Mouse (Mus musculus) spleen, embryonic (tissue): ENCODE measurements around the gene Cd300a.

ENCODE experiments used
- CTCF ChIA-PET: fragments of 350-600 bp; sonication (Branson Sonifier 250); formaldehyde crosslinking; loops from one replicate; lab custom pipeline; 2022; lab: Charles Lee

The Cd300a gene

DNA sequence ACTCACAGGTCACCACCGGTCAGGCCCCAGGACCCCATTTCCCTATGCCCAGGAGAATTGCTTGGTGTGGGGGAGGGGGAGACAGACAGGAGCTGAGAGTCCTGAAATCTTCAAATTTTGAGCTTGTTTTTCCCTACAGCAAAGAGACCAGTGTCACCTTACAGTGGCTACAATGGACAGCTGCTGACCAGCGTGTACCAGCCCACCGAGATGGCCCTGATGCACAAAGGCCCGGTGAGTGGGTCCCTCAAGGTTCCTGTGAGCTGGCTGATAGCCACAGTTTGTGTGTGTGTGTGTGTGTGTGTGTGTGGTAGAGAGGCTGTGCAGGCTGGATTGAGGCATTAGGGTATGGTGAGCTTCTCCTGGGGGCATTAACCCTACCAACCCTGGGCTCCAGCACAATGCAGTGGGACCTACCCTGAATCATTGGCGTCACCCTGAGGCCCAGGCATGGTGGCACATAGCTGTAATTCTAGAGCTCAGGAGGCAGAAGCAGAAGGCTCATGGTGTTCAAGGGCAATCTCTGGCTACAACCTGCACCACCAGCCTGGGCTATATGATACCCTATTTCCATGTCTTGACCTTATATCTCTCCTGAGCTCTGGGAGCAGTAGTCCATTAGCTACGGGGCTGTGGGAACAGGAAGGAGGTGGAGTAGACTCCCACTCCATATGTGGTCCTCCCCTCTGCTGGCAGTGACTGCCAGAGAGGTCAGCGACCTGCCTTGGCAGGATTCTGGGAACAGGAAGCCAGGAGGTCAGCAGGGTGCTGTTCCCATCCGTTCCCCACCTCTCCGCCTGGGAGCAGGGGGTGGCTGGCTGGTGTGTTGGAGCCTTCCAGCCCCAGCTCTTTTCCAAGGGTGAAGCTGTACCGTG, 23.1 kb upstream of the Cd300a start:
- CTCF ChIA-PET = interaction anchor here (1.2 kb wide), 1 partner anchor 16 kb away, joined by 3 read pairs; no protein-coding TSS in a partner anchor

DNA sequence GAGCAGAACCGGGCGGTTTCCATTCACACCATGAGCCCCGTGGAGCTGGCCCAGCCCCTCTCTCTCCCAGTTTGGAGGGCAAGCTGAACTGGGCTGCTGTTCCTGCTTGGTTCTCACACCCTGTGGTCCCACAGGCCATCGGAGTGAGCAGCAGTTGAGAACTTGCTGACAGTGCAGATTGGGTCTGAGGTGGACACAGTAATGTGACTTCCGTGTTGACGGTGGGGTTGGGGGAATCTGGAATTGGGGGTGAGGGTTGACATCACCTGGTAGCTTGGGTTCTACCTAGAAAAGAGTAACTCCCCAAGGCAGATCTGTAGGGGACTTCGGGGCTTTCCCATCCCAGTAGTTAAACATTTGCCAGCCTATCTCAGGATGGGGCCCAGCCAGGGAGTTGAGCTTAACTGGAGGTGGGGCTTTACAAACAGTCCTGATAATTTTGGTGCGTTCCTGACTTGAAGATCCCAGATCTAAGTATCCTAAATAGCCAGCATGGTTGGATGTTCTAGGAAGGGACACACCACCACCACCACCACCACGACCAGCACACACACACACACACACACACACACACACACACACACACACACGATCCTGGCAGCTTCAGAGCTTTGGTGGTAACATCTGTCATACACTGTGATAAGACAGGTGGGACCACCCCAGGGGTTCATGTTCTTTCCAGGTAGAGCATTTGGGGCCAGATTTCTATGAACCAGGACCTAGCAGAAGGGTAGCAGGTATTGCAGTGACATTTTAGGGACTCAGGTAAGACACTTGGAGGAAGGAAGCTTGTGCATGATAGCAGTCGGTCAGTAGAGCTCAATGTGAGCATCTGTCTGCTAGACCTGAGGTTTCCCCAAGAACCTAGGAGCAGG, 22.2 kb upstream of the Cd300a start:
- CTCF ChIA-PET = interaction anchor here (1.2 kb wide), 1 partner anchor 15 kb away, joined by 3 read pairs; no protein-coding TSS in a partner anchor

DNA sequence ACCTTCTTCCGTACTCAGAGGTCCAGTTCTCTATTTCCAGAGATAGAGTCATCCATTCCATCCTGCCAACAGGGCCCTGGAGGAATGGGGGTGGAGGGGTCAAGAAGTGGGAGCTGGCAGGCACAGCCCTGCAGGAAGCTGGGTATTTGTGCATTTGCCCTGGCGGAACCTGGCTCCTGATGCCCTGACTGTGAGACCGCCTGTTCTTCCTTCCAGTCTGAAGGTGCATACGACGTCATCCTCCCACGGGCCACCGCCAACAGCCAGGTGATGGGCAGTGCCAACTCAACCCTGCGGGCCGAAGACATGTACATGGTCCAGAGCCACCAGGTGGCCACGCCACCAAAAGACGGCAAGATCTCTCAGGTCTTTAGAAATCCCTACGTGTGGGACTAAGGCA, 21.6 kb upstream of the Cd300a start:
- CTCF ChIA-PET = no interaction called here

DNA sequence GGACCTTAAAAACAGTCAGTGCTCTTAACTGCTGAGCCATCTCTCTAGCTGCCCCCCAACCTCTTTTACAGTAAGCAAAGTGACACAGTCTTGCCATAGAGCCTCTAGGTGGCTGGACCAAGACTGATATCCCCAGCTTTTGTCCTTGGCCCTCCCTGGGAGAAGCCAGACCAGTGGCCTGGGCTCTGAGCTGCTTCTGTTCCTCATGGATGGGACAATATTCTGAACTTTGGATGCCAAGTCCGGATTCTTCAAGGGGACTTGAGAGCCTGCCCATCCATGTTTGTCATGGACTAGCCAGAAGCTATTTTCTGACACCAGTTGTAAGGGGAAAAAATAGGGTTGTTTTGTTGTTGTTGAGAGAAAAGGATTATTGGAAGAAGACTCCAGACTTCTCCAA, 20.1 kb upstream of the Cd300a start:
- CTCF ChIA-PET = no interaction called here

DNA sequence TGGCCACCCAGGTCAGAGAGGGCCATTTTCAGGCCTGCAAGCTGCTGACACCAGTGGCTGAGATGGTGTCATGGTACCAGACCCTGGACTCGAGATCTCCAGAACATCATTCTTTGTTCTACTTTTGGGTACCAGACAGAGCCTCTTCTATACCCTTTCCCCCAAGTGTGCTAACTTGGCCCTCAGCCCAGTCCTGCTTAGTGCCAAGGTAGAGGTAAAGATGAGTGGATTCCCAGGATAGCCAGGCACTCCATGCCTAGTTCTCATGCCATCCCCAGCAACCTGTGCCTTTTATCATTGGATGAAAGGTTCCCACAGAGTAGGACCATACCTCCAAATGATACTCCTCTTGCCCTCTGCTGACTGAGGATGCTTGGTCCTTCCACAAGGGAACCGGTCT, 18.3 kb upstream of the Cd300a start:
- CTCF ChIA-PET = interaction anchor here (0.6 kb wide), 1 partner anchor 693 kb away, joined by 3 read pairs; the partner anchor contains the start of gene Nup85

DNA sequence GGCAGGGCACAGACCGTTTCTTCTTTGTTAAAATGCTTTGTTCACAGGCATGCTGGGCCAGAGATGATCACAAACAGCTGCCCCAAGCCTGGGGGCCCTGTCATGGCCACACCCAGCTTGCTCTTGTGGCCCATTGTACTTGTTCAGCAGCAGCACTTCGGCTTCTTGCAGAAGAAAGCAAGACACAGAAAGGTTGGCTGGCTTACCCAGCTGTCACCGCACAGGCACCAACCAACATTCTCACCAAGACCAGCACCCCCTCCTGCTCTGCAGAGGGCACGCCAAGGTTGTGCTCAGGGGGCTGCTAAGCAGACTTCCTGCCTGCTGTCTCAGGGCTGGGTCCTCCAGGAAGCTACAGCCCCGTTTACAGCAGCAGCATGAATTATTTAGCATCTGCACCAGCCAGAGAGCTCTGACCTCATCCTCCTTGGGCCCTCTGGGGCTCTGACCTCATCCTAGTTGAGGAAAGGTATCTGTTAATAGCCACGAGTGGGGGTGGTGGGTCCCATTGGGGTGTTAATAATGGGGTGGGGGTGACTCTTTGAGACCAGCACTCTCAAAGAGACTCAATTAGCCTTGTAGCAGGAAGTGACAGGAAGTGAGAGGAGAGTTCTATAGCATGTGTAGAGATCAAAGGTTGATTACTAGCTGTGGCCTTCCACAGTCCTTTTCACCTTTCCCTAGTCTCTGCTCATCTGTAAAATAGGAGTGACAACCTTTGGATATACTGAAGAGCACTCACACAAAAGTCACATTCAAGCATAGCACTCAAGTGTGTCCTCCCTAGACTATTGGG, 16.6 kb upstream of the Cd300a start:
- CTCF ChIA-PET = interaction anchor here (0.9 kb wide), 1 partner anchor 15 kb away, joined by 3 read pairs; no protein-coding TSS in a partner anchor

DNA sequence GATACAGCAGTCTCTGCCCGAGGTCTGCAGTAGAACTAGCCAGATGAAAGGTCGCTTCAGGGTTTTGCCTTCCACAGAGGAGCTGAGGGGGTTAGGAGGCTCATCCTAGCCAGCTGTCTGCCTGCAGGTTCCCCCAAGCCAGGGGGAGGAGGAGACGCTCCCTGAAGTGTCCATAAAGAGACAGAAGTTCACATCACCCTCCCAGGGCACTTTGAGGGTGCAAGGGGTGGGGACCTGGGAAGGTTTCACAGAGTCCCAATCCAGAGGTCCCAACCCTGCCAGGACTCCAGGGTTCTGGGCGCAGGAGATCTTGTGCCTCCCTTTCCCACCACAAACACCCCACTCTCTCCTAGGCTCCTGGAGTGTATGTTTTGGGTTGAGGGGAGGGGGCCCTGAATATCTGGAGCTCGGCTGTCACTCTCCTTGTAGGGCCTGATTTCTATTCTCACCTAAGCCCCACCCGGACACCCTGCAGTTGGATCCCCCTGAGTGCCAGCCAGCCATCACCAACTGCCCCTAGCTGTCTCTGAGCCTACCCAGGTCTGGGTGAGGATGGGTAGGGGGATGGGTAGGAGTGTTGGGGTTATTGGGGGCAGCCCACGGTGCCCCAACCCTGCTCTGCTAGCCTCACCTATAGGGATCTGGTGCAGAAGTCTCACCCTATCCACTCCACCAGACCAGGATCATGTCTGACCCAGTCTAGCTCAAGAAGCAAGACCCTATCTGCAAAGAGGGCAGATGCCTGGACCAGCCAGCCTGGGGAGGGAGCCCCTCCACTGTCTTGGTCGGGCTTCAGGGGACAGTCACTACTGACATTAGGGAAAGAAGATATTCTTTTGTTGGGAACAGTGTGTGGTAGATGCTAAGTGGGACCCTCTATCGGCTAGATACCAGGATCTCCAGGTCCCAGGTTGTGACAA, 15.4 kb upstream of the Cd300a start:
- CTCF ChIA-PET = no interaction called here

DNA sequence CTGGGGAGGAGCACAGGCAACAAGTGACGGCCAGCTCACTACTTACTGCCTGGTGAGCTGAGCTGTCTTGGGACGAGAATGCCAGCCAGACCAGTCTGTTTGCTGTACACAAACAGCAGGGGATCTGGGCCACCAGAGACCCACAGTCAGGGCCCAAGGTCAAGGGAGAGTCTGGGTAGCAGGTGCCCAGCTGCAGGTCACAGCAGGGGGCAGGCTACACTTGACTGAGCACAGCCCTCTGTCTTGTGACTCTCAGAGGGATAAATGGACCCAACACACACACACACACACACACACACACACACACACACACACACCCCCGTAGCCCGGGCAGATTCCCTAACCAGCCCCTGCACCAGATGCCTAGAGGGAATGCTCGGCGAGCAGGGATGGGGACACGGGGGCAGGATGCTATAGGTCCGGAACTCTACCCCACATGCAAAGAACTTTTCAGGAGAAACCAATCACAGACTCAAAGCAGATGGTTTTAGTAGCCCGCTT, 14.5 kb upstream of the Cd300a start:
- CTCF ChIA-PET = no interaction called here

DNA sequence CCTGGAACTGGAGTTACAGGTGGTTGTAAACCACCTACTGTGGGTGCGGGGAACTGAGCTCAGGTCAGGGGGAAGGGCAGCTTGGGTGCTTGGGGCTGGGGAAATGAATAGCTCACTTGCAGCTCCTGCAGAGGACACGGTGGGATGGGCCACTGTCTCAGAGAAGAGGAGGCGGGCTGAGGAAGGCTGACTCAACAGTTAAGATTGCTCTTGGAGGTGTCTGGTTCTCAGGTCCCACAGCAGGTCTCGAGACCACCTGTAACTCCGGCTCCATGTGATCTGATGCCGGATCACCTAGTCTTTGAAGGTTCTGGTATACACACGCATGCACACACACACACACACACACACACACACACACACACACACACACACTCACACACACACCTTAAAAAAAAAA, 13.7 kb upstream of the Cd300a start:
- CTCF ChIA-PET = no interaction called here

DNA sequence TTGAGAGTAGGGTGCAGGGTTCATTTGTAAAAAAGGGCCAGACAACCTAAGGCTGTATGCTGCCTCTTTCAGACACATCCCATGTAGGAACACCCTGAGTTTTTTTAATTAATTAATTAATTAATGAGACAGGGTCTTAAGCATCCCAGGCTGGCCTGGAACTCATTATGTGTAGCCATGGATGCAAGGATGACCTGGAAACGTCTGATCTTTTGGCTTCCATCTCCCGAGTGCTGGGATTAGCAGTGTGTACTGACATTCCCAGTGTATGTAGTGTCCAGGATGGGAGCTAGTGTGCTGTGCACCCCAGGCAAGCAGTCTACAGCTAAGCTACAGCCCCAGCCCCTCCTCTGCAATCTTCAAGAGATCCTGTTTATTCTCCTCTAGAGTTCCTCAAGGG, 13.2 kb upstream of the Cd300a start:
- CTCF ChIA-PET = no interaction called here

DNA sequence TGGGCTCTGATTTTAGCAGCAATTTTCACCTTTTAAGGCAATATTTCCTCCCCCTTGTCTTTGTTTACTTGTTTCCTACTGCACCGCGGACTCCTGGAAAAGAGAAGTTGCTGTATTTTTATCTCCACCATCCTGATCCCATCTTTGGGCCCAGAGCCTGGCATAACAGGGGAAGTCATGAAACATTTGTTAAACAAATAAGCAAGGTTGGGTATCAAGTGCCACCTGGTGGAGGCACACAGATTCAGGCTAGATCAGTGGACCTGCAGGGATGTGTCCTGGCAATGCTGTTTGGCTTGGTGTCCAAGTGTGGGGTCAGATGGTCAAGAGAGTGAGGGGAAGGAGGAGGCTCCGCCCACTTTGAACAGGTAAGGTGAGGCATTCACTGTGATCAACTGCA, 12.7 kb upstream of the Cd300a start:
- CTCF ChIA-PET = interaction anchor here (1.1 to 1.4 kb wide), 2 partner anchors 45 to 210 kb away, joined by 4 to 5 read pairs; no protein-coding TSS in a partner anchor

DNA sequence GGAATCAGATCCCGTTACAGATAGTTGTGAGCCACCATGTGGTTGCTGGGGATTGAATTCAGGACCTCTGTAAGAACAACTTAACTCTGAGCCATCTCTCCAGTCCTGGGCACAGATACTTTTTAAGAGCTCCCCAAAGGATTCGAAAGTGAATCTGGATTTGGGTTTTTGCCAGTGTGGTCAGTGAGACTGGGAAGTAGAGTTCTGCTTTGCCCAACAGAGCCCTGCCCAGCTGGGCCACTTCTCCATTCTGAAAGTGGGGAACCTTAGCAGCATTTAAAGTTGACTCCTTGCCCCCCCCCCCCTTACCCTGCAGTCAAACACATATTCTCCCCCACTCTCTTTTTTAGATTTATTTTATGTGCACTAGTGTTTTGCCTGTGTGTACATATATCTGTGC, 10.2 kb upstream of the Cd300a start:
- CTCF ChIA-PET = interaction anchor here (0.6 kb wide), 1 partner anchor 1312 kb away, joined by 3 read pairs; no protein-coding TSS in a partner anchor

DNA sequence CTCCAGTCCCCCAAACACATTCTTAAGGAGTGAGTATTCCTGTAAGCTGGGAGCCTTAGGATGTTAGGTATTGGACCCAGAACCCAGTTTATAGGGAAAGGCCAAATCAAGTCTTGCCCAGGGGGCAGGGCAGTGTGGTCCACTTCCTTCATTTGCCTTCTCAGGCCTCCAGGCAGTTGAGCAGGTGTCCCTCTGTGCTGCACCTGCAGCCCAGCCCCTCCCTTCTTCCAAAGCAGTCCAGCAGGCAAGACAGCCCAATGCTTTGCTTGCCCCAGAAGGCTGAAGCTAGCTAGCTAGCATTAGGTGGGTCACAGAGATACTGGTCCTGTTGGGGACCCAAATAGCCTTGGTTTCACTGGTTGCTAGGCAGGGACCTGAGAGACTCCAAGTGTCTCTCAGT, 9.7 kb upstream of the Cd300a start:
- CTCF ChIA-PET = interaction anchor here (0.6 kb wide), 1 partner anchor 1313 kb away, joined by 3 read pairs; no protein-coding TSS in a partner anchor

DNA sequence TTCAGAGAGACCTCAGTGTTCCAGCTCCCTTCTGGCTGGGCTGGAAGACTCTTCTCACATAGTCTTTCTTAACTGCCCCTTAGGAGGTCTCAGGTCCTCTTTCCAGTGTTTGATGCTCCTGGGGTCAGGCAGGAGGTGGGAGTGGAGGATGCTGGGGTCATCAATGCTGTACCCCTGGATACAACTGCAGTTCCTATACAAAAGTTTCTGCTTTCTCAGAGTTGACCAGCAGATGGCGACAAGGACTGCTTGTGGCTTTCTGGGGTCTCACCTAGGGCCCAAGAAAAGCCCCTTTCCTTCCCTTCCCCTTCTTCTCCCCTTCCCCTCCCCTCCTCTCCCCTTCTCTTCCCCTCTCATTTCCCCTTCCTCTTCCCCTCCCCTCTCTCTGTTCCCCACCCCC, 9.3 kb upstream of the Cd300a start:
- CTCF ChIA-PET = no interaction called here

DNA sequence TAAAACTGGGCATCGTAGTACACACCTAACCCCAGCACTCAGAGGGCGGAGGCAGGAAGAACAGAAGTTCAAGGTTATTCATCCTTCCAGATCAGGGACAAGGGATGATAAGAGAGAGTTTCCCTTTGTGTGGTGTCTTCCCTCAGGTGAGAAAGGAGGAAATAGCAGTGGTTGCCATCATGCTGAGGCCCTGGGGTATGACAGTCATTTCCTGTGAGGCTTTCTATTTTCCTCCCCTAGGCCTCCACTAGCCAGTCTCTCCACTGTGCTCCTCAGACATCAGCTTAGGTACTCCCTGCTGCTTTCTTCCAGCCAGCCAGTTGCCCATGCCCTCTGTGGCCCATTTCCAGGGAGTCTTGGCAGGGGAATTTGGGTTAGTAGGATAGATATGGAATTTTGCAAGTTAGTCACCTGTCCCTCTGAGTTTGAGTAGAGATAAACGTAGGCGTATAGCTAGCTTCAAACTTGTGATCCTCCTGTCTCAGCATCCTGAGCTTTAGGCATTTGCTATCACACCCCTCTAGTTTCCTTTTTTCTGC, 6.5 kb upstream of the Cd300a start:
- CTCF ChIA-PET = interaction anchor here (0.8 to 1.6 kb wide), 2 partner anchors 17 to 26 kb away, joined by 3 read pairs; no protein-coding TSS in a partner anchor

DNA sequence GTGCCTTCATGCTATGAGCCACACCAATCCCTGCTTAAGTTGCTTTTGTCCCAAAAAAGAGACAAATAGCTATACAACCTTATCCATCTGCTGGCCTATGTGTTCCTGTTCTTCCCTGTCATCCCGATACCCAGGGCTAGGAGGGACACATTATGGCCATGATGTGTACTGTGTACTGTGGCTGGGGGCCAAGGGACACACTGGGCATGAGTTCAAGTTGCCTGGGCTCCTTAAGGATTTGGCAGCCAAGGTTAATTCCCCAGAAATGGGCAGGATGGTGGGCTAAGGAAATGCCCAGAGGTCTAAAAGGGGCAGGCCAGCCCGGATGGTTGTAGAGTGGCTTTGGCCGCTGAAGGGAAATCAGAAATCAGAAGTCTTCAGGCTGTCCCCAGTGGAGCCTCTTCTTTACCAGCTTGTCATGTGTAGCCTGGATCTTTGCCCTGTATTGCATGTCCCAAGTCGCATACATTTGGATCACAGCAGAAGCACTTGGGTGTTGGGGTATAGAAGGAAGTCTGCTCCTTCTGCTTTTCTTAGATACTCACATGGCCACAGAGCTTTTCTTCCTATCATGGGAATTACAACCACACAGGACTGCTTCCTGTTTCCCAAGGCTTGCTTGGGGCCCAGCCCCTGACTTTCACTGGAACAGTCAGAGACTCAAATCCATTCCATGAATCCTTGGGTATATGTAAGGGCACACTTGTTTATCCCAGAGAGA, 5.3 kb upstream of the Cd300a start:
- CTCF ChIA-PET = interaction anchor here (0.6 to 2.0 kb wide), 3 partner anchors 28 to 1787 kb away, joined by 4 to 5 read pairs (median 4); no protein-coding TSS in a partner anchor

DNA sequence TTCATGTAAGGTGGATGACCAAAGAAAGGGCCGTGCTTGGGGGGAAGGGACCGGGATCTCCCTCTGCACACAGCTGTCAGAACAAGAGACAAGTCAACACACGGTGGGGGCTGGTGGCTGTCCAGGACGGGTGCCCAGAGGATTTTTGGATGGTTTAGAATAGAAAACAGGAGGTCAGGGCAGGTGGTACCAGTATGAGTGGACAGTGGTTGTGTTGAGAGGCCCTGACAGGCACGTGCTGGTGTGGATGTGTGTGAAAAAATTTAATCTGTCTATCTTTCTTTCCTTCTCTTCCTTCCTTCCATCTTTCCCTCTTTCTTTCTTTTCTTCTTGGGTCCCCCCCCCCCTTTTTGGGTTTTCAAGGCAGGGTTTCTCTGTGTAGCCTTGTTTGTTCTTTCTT, 701 bp downstream of the Cd300a start:
- CTCF ChIA-PET = no interaction called here

DNA sequence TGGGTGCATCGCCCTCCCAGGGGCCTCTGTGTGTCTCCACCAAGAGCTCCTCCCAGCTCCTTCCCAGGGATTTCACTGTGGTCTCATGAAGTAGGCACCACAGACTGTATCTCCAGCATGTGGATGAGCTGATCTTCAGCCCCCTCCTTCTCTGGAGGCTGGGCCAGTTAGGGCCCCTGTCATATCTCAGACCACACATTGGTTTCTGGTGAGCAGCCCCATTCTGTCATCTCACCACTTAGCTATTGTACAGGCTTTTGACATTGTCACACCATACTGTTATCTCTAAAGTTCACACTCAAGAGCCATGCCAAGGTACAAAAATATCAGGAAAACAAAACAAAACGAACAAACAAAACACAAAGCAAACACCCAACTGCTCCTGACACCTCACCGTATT, 6.2 kb downstream of the Cd300a start:
- CTCF ChIA-PET = no interaction called here

DNA sequence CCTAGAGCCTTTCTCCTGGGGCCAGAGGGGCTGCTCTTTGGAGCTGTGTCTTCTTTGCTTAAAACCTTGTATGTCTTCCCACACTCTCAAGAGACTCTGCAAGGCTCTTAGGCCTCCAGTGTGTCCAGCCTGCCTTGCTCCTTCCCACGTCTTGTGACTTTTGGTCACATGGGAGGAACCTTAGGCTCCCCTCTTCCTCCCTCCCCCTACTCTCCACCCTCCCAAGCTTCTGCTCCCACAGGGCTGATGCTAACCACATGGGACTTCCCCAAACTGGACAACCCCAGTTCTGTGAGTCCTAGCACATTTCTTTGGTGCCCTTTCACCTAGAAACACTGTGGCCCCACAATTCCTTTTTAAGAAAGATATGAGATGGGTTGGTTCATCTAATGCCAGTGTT, 8.2 kb downstream of the Cd300a start:
- CTCF ChIA-PET = interaction anchor here (0.5 kb wide), 1 partner anchor 610 kb away, joined by 3 read pairs; no protein-coding TSS in a partner anchor
